Mouse (Mus musculus) ovary, adult 18-20 months (tissue): ENCODE data around the gene Tcl1.
"Not testable (repeated sequence)": the region's sequence is repeated elsewhere in the genome, so short reads cannot be mapped to it uniquely, and the experiment has no call there.

Experiments used
- DNase-seq: peaks from one replicate; pipeline ENCODE4 v3.0.0; 2022; ENCODE audit warnings: low spot score, mixed read lengths

Gene Tcl1

DNA sequence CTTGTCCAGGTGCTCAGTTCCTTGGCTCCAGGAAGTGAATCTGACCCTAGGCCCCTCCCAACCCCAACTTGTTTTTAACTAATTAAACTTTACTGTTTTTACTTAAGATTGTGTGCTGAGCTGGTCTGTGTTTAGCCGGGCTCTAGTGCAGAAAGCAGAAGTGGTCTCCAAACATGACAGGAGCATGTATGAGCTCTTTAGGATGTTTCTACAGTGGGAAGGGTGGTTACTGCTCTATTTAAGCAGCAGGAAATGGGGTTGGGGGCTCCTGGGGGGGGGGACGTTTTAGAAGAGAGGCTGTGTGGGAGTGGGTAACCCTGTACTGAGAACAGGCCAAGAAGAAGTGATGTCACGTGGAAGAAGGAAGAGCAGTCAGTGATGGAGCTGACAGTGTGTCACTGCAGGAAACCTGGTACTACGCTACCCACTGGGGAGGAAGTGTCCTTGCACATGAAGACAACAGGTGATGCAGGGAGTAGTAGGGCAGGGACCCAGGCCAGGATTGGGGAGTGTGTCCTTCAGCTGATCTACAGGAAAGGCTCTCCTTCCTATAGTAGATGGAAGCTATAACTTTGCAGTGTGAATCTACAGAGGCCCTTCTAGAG is 41.5 kb downstream of the Tcl1 start:
- DNase-seq = not testable (repeated sequence)

DNA sequence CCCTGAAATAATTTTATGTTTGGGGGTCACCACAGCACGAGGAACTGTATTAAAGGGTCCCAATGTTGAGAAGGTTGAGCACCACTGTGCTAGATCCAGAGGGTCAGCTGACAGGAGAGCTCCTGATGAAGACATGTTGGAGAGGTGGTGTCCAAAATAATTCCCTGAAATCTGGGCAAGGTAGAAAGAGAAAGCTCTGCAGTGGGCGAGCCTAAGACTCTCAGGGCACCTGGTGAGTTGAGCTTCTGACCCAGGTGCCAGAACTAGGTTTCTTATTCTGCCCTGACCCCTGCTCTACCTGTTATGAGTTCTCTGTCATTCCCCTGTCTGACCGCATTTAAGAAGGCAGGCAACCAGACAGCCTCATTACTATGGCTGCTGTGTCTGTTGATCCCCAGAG is 46.5 kb downstream of the Tcl1 start, which contains the start of gene Tcl1b5:
TSS of gene Tcl1b5 (plus strand) at position 301 of the 400 bp plus-strand sequence.
- not testable (repeated sequence) for DNase-seq

DNA sequence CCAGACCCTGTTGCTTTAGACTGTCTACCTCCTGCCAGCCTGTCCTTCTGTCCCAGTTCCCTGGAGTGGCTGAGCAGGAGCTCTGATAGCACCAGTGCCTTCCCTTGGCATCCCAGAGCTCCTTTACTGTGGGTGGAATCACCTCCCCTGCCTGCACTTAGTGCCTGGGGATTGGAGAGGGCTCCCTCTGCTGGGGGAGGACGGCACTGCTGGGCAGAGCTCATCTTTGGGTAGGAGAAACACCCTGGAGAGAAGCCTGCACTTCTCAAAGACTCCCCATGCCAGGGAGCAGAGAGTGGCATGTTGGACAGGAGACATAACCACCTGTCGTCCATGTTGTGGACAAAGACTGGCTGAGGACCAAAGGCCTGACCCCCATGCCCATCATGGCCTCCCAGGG is 48.3 kb downstream of the Tcl1 start:
- not testable (repeated sequence) for DNase-seq

DNA sequence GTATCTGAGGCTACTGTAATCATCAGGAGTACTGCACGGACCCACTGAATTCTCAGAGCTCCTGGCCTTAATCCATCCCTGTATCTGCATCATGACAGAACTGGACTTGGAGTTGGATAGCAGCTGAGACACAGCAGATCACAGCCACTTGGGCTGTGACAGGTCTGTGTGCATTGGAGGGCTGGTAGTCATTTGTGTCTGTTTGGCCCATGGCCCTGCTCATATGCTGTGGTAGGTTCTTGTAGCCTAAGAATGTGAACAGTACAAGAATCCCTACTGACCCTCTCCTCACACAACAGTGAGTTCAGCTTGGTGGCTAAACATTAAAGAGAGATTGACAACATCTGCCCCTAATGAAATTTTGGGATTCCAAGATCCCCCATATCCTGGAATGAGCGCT is 49.2 kb downstream of the Tcl1 start:
- no peak for DNase-seq
